Mouse (Mus musculus) embryonic fibroblast, embryonic 13.5 days (primary cell): Measurements from ENCODE around the gene Gm45618.

Experiments
- CTCF ChIP-seq: IDR thresholded peaks from 2 replicates; pipeline ENCODE4 v1.5.1; 2011; ENCODE audit warnings: mild to moderate bottlenecking, control low read depth, low read length, moderate library complexity, borderline replicate concordance; ENCODE audit not compliant: insufficient read depth
- POLR2A ChIP-seq: IDR thresholded peaks from 2 replicates; pipeline ENCODE4 v1.6.1; 2011; ENCODE audit warnings: low read depth, mild to moderate bottlenecking, control low read depth, low read length, moderate library complexity

- TF ChIP-seq CTCF, result no peak
- no peak for TF ChIP-seq POLR2A
Observed at GRCm38 (mm10) chr7:142146033-142146432, 25.5 kb upstream of the Gm45618 start.
